24 mouse cellular contexts compared by ENCODE assay signal in genomic region chr12:76128306-76128705, GRCm38 (mm10). TPM values are rescaled to one million over a fixed set of nuclear protein-coding genes. Genes with fewer than 3 reads are reported as not detected.
DNase-seq lines count a peak whose midpoint lies in the region; ATAC-seq and TF ChIP-seq lines count a peak whose summit lies in the region.
"Had no signal": no experiment of that assay in that cellular context is flagged by ENCODE, and none has a peak within 500 bp of the region (broad histone marks: within the 10 kb centered on the region; RNA-seq: fewer than 3 reads in every experiment).

No protein-coding gene starts in this region.

- no peaks in the 10 kb centered on the region for H3K27me3 ChIP-seq in lung, postnatal 0 days (replicated peaks; ENCODE audit: insufficient read depth, low read length)
- peaks cover 4 to 7% of the 10 kb centered on the region in 2 experiments; a peak in 2 of 4 replicates for H3K27me3 ChIP-seq in MEL (ENCODE audit: control insufficient read depth in 1 of 2, insufficient read depth in 2 of 2, low read length in 2 of 2)
- H3K27me3 ChIP-seq: forebrain, embryonic 13.5 days; heart, embryonic 13.5 days; Patski had no signal

- no peak for TF ChIP-seq RAD21 in MEL (IDR thresholded peaks at IDR 0.05; ENCODE audit: low read depth, low read length)

- no peak for TF ChIP-seq CTCF in lung, postnatal 0 days (IDR thresholded peaks at IDR 0.05)
- no peak for TF ChIP-seq CTCF in MEL (IDR thresholded peaks at IDR 0.05 in 2 of 3, conservative IDR thresholded peaks at IDR 0.05 in 1 of 3; ENCODE audit: control insufficient read depth in 1 of 3, insufficient read depth in 1 of 3, low read depth in 2 of 3, low read length in 3 of 3, poor library complexity in 1 of 3, severe bottlenecking in 1 of 3)

- H3K4me3 ChIP-seq in lung, postnatal 0 days (ENCODE audit: low read depth, low read length), result no peak overlapping the region
- H3K4me3 ChIP-seq in MEL (ENCODE audit: control insufficient read depth in 1 of 2, insufficient read depth in 1 of 2, low read depth in 2 of 2, low read length in 2 of 2), result no peak overlapping the region
- H3K4me3 ChIP-seq: forebrain, embryonic 10.5 days; forebrain, embryonic 13.5 days; heart, embryonic 10.5 days; heart, embryonic 13.5 days had no signal

- TF ChIP-seq POLR2A in MEL (IDR thresholded peaks at IDR 0.05; ENCODE audit: control insufficient read depth in 1 of 2, insufficient read depth in 1 of 2, low read depth in 1 of 2, low read length in 2 of 2, poor library complexity in 1 of 2), result no peak

- H3K9ac ChIP-seq in lung, postnatal 0 days (replicated peaks; ENCODE audit: low read depth), result no peak overlapping the region
- no peak overlapping the region for H3K9ac ChIP-seq in MEL (ENCODE audit: control insufficient read depth, low read depth, low read length, poor library complexity, severe bottlenecking)
- H3K9ac ChIP-seq: forebrain, embryonic 13.5 days; heart, embryonic 13.5 days; hindbrain, embryonic 14.5 days had no signal

- H3K79me2 ChIP-seq in MEL (ENCODE audit: control insufficient read depth, insufficient read depth, low read length, poor library complexity), result no peaks in the 10 kb centered on the region

- no peaks in the 10 kb centered on the region for H3K9me3 ChIP-seq in lung, postnatal 0 days (ENCODE audit: low read length)
- H3K9me3 ChIP-seq in MEL (replicated peaks; ENCODE audit: insufficient read depth, low read length), result no peaks in the 10 kb centered on the region
- H3K9me3 ChIP-seq: forebrain, embryonic 10.5 days; forebrain, embryonic 13.5 days; heart, embryonic 10.5 days; heart, embryonic 13.5 days had no signal

- H3K27ac ChIP-seq in lung, postnatal 0 days (ENCODE audit: low read length), result no peak overlapping the region
- no peak overlapping the region for H3K27ac ChIP-seq in MEL (ENCODE audit: control insufficient read depth, low read depth, low read length)
- H3K27ac ChIP-seq: forebrain, embryonic 10.5 days; forebrain, embryonic 13.5 days; heart, embryonic 10.5 days; heart, embryonic 13.5 days; hindbrain, embryonic 14.5 days; hindbrain, postnatal 0 days had no signal

- 23% methylated on average over 3 of the region's 3 CpGs for WGBS in lung, postnatal 0 days

- no peaks in the 10 kb centered on the region for H3K4me1 ChIP-seq in lung, postnatal 0 days (ENCODE audit: insufficient read depth, low read depth, low read length)
- no peaks in the 10 kb centered on the region for H3K4me1 ChIP-seq in MEL (ENCODE audit: control insufficient read depth in 1 of 2, insufficient read depth in 2 of 2, low read length in 2 of 2)

- ATAC-seq in cerebellum, adult (ENCODE audit: insufficient number of reproducible peaks, low FRiP score, low TSS enrichment), result no peak
- ATAC-seq in lung, postnatal 0 days, result no peak
- ATAC-seq: CD4-positive, CD25-positive, alpha-beta regulatory T cell, adult 4 months; forebrain, embryonic 13.5 days; forebrain, embryonic 16.5 days; hindbrain, postnatal 0 days; inflammation-experienced regulatory T-cells, adult 6 months; Patski had no signal

- DNase-seq in cerebellum, postnatal 10 days, result peak; percentile 49 to 50
- DNase-seq in kidney, postnatal 10 days, result peak; percentile 25
- DNase-seq in kidney, postnatal 14 days, result no peak
- peak; percentile 41 for DNase-seq in lung, postnatal 0 days (ENCODE audit: low spot score)
- DNase-seq in lung, postnatal 10 days, result no peak
- peak; percentile 8 for DNase-seq in MEL (ENCODE audit: low read depth, low spot score)
- DNase-seq in urinary bladder, postnatal 10 days (ENCODE audit: low spot score), result no peak
- DNase-seq: heart, postnatal 4 days had no signal

- no peak overlapping the region for H3K4me2 ChIP-seq in lung, postnatal 0 days (replicated peaks; ENCODE audit: low read depth, low read length)
- H3K4me2 ChIP-seq: forebrain, embryonic 13.5 days; heart, embryonic 13.5 days; hindbrain, embryonic 14.5 days had no signal

- H3K36me3 ChIP-seq in lung, postnatal 0 days (ENCODE audit: insufficient read depth, low read length), result no peaks in the 10 kb centered on the region
- no peaks in the 10 kb centered on the region for H3K36me3 ChIP-seq in MEL (ENCODE audit: control insufficient read depth in 1 of 2, insufficient read depth in 2 of 2, low read length in 2 of 2)
- H3K36me3 ChIP-seq: forebrain, embryonic 10.5 days; heart, embryonic 10.5 days; heart, embryonic 13.5 days had no signal

- TF ChIP-seq EP300 in lung, postnatal 0 days (IDR thresholded peaks at IDR 0.05), result no peak
- TF ChIP-seq EP300 in MEL (IDR thresholded peaks at IDR 0.05; ENCODE audit: low read depth in 1 of 2, low read length in 2 of 2), result no peak

TF ChIP-seq in MEL, 35 proteins besides CTCF, POLR2A, EP300 and RAD21:
- TF ChIP-seq RCOR1 (IDR thresholded peaks at IDR 0.05; ENCODE audit: low read depth, low read length), result no peak
- TF ChIP-seq USF1 (IDR thresholded peaks at IDR 0.05; ENCODE audit: low read depth, low read length), result no peak
- no peak for TF ChIP-seq UBTF (IDR thresholded peaks at IDR 0.05; ENCODE audit: borderline replicate concordance, insufficient read depth, low read depth, low read length)
- no peak for TF ChIP-seq E2F4 (IDR thresholded peaks at IDR 0.05; ENCODE audit: borderline replicate concordance, low read depth, low read length)
- TF ChIP-seq ZNF384 (IDR thresholded peaks at IDR 0.05; ENCODE audit: low read depth, low read length), result no peak
- no peak for TF ChIP-seq KAT2A (conservative IDR thresholded peaks at IDR 0.05; ENCODE audit: low read depth, low read length)
- no peak for TF ChIP-seq NELFE (IDR thresholded peaks at IDR 0.05; ENCODE audit: low read depth, low read length)
- no peak for TF ChIP-seq MEF2A (IDR thresholded peaks at IDR 0.05; ENCODE audit: extremely low read depth, insufficient replicate concordance, low read depth, low read length, poor library complexity, severe bottlenecking)
- no peak for TF ChIP-seq CHD1 (IDR thresholded peaks at IDR 0.05; ENCODE audit: low read depth, low read length)
- TF ChIP-seq ZMIZ1 (IDR thresholded peaks at IDR 0.05; ENCODE audit: low read depth, low read length), result no peak
- TF ChIP-seq TBP (IDR thresholded peaks at IDR 0.05; ENCODE audit: low read depth, low read length), result no peak
- no peak for TF ChIP-seq BHLHE40 (IDR thresholded peaks at IDR 0.05; ENCODE audit: borderline replicate concordance, low read depth, low read length)
- no peak for TF ChIP-seq USF2 (IDR thresholded peaks at IDR 0.05; ENCODE audit: borderline replicate concordance in 1 of 2, insufficient read depth in 1 of 2, low read depth in 1 of 2, low read length in 2 of 2)
- no peak for TF ChIP-seq ZC3H11A (IDR thresholded peaks at IDR 0.05; ENCODE audit: low read depth, low read length)
- TF ChIP-seq MAFK (IDR thresholded peaks at IDR 0.05; ENCODE audit: borderline replicate concordance, low read depth, low read length), result no peak
- TF ChIP-seq MAX (IDR thresholded peaks at IDR 0.05; ENCODE audit: low read length), result no peak
- no peak for TF ChIP-seq TAL1 (IDR thresholded peaks at IDR 0.05; ENCODE audit: low read length)
- TF ChIP-seq SMC3 (IDR thresholded peaks at IDR 0.05; ENCODE audit: low read depth, low read length), result no peak
- no peak for TF ChIP-seq POLR2AphosphoS5 (IDR thresholded peaks at IDR 0.05; ENCODE audit: borderline replicate concordance, low read depth, low read length)

RNA-seq across cellular contexts. Expression of gene Esr2, which starts 48.8 kb away (rescaled TPM):
- polyA plus RNA-seq in lung, postnatal 0 days (2015; fragmentation: Nextera tagmentation; extraction: Ambion mirVana), result 0.81 and 1.3 TPM in 2 replicates
- not detected in 2 replicates for total RNA-seq in MEL (2012; rRNA removed)
- polyA plus RNA-seq in MEL (2012; ENCODE audit: insufficient read depth in 1 of 2, insufficient read length in 2 of 2, low read depth in 1 of 2, low replicate concordance in 2 of 2, missing spikeins in 1 of 2), result under 1 TPM in 1 of 2 experiments, not detected in 1; 0.03 TPM
- total RNA-seq: adrenal gland, postnatal 14 days; gastrocnemius, postnatal 25 days; heart, adult 18-20 months; heart, postnatal 14 days had no signal
- polyA plus RNA-seq: CD4-positive, CD25-positive, alpha-beta regulatory T cell, adult 4 months; embryonic facial prominence, embryonic 14.5 days; inflammation-experienced regulatory T-cells, adult 6 months; Patski had no signal

Comparison
In these comparisons a context has a peak if more than half of its experiments do, and no peak if none do; other contexts are left out.
1. DNase-seq: peak in cerebellum, postnatal 10 days (2 of 2), kidney, postnatal 10 days (single experiment), lung, postnatal 0 days (single experiment) and MEL (single experiment); none in kidney, postnatal 14 days (single experiment), lung, postnatal 10 days (single experiment) and urinary bladder, postnatal 10 days (single experiment).